Mouse (Mus musculus) c-Kit-negative CD71-positive TER-119-positive erythroid progenitor cells, embryonic 14.5 days (primary cell): ENCODE measurements around the gene Hist1h2bm.

Experiments
- DNase-seq: peaks from one replicate; pipeline ENCODE4 v3.0.0-alpha.2; 2013; ENCODE audit warnings: low read depth, low spot score

The Hist1h2bm gene

DNA sequence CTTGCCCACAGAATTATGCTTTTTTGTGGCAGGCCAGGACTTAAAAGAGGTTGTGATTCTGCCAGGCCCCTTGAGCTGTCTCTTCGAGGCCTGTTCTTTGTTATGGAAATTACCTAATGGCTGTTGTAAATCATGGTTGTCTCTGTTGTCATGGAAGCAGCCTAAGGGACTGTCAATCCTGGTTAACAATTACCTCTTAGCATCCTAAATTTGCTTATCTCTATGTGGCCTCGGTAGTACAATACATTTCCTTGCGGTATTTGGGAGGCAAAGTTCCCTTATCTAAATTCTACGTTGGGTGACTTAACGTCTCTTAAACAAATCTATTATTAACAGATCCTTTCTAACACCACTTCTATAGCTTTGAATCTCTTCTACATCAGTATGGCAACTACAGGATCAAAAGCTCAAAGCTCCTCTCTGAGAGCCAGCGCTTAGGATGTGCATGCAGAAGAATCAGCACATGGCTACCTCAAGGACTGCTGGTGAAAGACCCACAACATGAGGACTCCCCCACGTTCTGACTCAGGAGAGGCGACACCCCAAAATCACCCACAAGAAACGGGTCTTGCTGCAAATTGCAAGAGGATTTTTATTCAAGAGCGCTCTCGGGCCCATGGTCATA lies 6.2 kb downstream of the Hist1h2bm start:
- DNase-seq, result no peak

GRCm38 (mm10) chr13:21729544-21729943 lies 7.7 kb downstream of the Hist1h2bm start:
- DNase-seq, result no peak

GRCm38 (mm10) chr13:21733466-21733865 lies 11.6 kb downstream of the Hist1h2bm start:
- DNase-seq, result no peak

DNA sequence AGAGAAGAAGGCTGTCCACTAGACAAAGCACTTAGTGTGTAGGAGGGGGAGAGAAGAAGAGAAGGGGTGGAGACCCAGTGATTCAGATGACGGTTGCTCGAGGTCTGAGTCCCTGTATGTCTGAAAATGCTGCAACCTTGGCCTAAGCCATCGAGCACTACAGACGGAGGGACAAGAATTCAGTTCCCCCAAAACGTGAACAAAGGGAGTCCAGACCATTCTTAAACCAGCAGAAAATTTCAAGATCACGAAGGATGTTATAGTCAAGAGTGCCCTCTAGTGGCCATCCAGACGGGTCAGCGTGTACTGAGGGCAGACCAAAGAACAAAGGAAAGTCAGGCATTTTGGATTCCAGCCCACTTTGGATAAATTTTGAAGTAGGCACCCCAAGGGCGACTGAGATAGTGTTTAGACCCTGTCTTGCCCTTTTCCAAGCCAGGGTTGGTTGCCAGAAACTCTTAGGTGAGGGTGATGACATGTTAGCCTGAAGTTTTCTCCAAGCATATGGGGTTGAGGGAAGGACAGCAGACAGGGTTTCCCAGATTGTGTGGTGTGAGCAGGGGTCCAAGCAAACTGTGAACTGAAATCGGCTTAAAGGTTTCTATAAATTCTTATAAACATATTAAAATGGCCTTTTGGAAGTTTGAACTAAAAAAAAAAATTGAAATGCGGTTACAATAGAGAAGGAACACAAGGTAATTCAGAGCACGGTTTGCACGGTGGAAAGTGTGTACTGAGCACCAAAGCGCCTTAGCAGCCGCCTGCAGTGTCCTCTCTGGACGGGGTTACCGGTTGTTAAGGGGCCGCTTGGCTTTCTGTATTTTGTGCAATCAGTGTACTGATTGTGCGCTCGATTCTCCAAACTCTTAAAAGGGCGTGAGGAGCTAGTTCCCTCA lies 12.4 kb downstream of the Hist1h2bm start:
- DNase-seq, result peak; percentile 89

- DNase-seq, result peak; percentile 79
Observed at GRCm38 (mm10) chr13:21734906-21735767, 13.3 kb downstream of the Hist1h2bm start, which contains the start of gene Hist1h4j. Gene Hist1h4j, plus strand, starts transcription at chr13:21735064.

- DNase-seq, result no peak
Observed at GRCm38 (mm10) chr13:21745006-21745405, 23.2 kb downstream of the Hist1h2bm start.

- DNase-seq, result peak; percentile 47
Observed at GRCm38 (mm10) chr13:21749387-21750158, 27.7 kb downstream of the Hist1h2bm start.

- DNase-seq, result peak; percentile 85
Observed at GRCm38 (mm10) chr13:21750159-21751017, 28.5 kb downstream of the Hist1h2bm start, which contains the start of gene Hist1h4k. Gene Hist1h4k, minus strand, starts transcription at chr13:21750505.

DNA sequence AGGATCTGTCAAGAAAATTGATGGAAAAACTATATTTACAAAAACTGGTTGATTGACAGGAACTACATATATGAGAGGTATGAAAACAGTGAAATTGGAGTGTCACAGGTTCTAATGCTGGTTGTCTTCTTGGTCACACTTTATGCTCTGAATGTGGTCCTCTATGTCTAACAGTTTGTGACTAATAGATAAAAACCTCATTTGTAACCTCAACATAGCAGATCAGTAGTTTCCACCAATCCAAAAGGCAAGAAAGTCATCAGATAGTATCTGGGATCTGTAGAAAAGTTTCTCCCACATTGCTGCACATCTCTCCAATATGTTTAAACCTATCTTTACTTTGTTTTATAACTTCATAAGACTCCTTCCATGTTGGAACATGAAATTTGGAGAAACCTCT lies 29.6 kb downstream of the Hist1h2bm start:
- peak; percentile 41 for DNase-seq

- DNase-seq, result no peak
Observed at GRCm38 (mm10) chr13:21751827-21752226, 30.0 kb downstream of the Hist1h2bm start.

DNA sequence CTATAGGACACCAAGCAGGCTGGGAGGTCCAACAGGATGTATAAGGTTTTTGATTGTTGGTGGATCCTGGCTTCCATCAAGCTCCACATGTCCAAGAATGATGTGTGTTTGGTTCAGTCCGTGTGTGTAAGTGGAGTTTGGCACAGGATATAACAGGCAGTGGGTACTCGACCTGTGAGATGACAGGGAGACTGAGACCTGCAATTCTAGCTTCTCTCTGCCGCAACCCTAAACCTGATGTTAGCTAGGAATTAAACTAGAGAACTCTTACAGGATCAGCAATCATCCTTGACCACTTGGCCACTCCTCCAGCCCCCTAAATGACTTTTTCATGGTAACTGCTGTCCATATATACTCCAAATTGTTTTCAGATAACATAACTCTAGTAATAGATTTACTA lies 30.5 kb downstream of the Hist1h2bm start:
- DNase-seq, result peak; percentile 50

DNA sequence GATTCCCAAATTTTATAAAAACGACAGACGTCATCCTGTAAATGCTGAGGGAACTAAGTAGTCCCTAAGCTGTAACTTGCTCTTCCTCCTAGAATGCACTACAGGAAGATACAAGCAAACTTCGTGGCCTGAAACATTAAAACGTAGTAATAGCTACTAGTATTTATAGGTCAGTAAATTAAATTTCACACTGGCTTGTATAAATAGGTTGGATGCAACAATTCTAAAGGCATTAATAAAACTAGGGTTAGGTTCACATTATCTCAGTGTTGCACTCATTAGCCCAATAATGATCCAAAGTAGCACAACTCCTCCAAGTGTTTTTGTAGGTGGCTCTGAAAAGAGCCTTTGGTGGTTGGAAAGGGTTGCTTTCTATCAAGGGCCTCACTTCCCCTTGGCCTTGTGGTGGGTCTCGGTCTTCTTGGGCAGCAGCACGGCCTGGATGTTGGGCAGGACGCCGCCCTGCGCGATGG lies 31.2 kb downstream of the Hist1h2bm start:
- DNase-seq, result peak; percentile 64

DNA sequence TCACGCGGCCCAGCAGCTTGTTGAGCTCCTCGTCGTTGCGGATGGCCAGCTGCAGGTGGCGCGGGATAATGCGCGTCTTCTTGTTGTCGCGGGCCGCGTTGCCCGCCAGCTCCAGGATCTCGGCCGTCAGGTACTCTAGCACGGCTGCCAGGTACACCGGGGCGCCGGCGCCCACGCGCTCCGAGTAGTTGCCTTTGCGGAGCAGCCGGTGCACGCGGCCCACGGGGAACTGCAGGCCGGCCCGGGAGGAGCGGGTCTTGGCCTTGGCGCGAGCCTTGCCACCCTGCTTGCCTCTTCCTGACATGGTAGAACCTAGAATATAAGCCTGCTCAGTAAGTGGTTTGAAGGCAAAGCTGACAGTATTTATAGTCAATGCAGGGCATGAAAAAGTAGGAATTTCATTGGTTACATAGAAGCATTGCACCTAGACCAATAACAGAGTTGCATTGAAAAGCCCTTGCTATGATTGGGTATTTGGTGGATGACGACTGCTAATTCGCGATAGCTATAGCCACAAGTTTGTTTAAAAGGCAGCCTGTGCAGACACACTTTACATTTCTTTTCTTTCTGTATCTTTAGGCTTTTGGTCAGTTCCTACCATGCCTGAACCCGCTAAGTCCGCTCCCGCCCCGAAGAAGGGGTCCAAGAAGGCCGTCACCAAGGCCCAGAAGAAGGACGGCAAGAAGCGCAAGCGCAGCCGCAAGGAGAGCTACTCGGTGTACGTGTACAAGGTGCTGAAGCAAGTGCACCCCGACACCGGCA lies 31.9 kb downstream of the Hist1h2bm start, which contains the start of the genes Hist1h2ak and Hist1h2bn:
Hist1h2ak (minus strand) TSS at position 304 of the 762 bp plus-strand sequence.
Hist1h2bn (plus strand) TSS at position 600 of the 762 bp plus-strand sequence.
- DNase-seq, result peak; percentile 97

DNA sequence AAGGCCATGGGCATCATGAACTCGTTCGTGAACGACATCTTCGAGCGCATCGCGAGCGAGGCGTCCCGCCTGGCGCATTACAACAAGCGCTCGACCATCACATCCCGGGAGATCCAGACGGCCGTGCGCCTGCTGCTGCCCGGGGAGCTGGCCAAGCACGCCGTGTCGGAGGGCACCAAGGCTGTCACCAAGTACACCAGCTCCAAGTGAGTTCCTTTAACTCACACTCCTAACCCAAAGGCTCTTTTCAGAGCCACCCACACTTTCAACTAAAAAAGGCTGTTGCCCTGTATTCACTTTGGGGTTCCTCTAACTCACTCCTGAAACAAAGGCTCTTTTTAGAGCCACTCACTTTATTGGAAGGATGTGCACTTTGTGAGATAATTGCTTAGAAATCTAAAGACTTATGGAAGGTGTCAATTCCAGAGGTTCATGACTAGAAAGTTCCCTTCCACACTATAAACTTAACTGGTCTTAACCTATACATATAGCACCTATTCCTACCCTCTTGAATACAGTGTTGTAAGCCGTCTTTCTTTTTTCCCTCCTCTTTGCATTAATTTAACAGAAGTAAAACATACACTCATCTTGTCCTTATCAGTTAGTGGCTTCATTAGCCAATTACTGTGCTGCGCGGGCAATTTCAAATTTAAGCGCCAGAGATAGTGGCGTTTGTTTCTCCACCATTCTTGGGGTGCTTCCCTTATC lies 32.6 kb downstream of the Hist1h2bm start:
- peak; percentile 89 for DNase-seq

GRCm38 (mm10) chr13:21755707-21756106 lies 33.9 kb downstream of the Hist1h2bm start:
- no peak for DNase-seq
